Mouse (Mus musculus) ES-Bruce4 (cell line): ENCODE data around the gene Tom1l2.

Experiments used
- CTCF ChIP-seq: IDR thresholded peaks from one replicate; pipeline ENCODE4 v1.8.1; 2011; ENCODE audit warnings: low read depth, low read length
- EP300 ChIP-seq: IDR thresholded peaks from 2 replicates; pipeline ENCODE4 v1.6.1; 2011; ENCODE audit warnings: low read depth, low read length; ENCODE audit not compliant: insufficient read depth
- POLR2A ChIP-seq: IDR thresholded peaks from one replicate; pipeline ENCODE4 v1.8.1; 2011; ENCODE audit warnings: low read length; ENCODE audit not compliant: insufficient read depth

- TF ChIP-seq EP300 (peak; percentile 81), CTCF (peak; percentile 40), POLR2A (no peak)
Observed at GRCm38 (mm10) chr11:60248596-60249404, 103.9 kb downstream of the Tom1l2 start.
